Mouse (Mus musculus): ENCODE measurements around the gene Rpl38.

Rpl38 gene

DNA sequence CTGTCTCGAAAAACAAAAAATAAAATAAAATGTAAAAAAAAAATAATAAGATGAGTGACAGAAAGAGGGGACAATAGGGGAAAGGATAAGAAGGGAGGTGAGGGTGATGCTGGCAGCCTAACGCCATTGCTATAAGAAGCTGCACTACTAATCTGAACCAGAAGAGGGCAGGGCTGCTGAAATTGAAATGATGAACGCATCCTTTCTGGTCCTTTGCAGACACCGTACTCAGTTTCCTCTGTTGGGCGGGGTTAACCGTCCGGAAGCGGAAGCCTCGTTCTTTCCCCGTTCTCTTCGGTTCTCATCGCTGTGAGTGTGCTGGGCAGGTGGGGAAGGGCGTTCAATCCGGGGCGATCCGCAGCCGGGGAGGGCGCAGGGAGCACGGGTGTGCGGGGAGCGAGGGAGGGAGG, at the start of gene Rpl38:
Rpl38 (plus strand) TSS at position 224 of the 410 bp plus-strand sequence.
- DNase-seq = peak; percentile 92

DNA sequence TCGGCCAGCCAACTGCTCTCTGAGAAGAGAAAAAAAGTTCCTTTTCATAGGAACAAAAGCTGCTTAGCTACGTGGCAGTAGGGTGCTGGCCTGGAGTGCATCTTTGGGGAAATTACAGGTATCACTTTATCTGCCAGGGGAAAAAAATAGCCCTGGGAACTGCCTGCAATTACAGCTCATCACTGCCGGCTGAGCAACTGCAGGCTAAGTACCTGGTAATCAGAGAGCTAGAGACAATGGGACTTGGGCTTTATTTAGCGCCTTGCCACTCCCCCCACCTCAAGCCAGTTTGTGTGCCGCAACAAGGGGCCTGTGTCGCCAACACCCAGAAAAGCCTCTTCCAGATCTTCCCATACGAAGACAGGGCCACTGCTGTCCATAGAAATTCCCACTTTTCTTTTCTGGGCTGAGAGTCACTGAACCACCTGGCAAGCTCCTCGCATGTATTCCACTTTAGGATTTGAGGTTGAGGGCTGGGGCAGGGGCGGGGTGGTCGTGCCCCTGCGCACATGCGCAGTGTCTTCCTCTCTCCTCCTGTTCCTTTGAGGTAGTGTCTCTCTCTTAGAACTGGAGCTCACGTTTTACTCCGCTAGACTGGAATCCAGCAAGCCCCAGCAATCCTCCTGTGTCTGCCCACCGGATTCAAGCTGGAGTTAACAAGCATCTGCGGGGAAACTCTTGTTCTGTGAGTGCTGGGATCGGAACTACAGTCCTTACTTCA, 49.5 kb upstream of the Rpl38 start:
- DNase-seq = no peak

DNA sequence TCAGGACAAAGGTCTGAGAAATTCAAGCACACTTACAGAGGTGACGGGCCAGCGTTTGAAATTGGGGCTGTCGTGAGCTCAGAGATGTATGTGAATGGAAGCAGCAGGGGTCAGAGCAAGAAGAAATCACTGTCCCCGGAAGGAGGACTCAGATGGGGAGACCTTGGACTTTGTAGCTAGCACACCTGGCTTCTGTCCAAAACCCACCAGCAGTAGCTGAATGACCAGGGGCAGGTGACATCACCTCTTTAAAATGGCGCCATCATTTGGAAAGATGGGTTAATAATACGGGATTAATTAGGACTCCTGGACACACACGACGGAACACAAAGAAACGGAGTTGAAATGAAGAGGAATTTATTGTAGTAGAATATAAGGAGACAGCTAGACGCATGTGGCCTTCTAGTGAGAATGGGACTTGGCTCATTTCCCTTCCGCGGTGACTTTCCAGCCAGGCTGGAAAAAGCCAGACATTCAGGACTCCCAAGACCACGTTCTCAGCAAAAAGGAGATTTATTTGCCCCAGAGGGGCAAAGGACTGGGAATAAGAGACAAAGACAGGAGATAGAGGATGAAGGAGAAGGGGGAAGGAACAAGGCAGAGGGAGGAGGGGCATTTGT, 42.1 kb upstream of the Rpl38 start:
- DNase-seq = no peak

DNA sequence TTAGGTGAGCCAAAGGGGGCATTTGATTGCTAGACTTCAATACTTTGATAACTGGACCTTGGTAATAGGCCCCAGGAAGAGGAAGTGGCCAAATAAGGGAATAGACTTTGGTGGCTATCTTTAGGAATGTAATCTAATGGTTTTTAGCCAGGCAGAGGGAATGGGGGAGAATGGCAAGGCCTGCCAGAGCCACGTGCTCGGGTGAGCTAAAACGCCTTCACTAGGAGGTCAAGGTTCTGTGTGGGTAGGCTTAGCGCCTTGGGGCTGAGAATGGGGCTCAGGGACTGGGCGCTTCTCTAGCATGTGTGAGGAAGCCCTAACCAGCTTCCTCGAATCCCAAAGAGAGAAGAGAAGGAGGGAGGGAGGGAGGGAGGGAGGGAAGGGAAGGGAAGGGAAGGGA, 41.3 kb upstream of the Rpl38 start:
- DNase-seq = no peak

DNA sequence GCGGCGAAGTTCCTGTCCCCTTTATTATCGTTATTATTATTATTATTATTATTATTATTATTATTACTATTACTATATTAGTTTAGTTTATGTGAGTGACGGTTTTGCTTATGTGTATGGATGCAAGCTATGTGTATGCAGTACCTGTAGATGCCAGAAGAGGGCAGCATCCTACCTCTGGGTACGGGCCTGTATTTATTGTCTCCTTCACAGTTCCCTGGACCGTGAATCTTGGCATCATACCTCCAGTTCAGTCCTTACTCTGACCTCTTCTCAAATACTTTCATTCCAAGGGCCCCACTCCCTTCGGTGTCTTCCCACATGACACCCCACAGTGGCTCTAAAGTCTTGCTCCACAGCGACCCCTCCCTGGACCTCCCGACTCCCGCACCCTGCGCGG, 40.3 kb upstream of the Rpl38 start:
- no peak for DNase-seq

DNA sequence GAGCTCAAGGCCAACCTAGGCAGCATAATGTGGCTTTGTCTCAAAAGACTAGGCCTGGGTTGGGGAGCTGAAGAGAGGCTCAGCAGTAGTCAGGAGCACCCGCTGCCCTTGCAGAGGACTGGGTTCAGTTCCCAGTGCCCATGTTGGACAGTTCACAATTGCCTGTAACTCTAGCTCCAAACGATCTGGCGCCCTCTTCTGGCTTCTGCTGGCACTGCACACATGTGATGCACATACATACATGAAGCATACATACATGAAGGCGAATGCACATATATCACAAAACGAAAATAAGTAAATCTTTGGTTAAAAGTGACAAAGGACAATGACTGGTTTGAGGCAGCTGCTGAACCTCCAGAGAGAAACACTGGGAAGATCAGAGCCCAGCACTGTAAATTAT, 38.3 kb upstream of the Rpl38 start:
- no peak for DNase-seq

GRCm38 (mm10) chr11:114632266-114632665, 36.1 kb upstream of the Rpl38 start:
- DNase-seq = no peak

GRCm38 (mm10) chr11:114636292-114636691, 32.0 kb upstream of the Rpl38 start:
- peak; percentile 75 for DNase-seq

GRCm38 (mm10) chr11:114636727-114637505, 31.4 kb upstream of the Rpl38 start:
- DNase-seq = peak; percentile 33

- DNase-seq = no peak
Observed at GRCm38 (mm10) chr11:114638647-114639290, 29.6 kb upstream of the Rpl38 start.

DNA sequence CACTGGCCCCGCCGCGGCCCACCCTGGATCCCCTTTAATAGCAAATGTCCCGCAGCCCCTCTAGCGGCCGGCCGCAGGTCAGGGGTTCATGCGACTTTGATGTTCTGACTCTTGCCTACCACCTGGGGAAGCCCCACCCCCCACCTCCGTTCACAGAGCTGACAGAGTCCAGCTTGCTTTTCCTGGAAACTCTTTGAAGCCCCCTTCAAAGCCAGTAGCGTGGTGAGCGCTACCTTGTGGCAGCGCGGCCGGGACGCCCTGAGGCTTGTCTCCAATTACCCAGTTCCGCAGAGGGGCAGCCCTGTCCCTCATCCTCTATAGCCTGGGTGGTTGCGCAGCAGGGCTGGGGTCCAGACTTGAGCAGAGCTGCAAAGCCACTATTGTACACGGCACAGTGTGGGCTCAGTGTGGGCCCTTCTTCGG, 28.6 kb upstream of the Rpl38 start:
- no peak for DNase-seq

GRCm38 (mm10) chr11:114640658-114641057, 27.7 kb upstream of the Rpl38 start:
- DNase-seq = no peak

GRCm38 (mm10) chr11:114641136-114641535, 27.2 kb upstream of the Rpl38 start:
- no peak for DNase-seq

GRCm38 (mm10) chr11:114642184-114642583, 26.1 kb upstream of the Rpl38 start:
- no peak for DNase-seq

DNA sequence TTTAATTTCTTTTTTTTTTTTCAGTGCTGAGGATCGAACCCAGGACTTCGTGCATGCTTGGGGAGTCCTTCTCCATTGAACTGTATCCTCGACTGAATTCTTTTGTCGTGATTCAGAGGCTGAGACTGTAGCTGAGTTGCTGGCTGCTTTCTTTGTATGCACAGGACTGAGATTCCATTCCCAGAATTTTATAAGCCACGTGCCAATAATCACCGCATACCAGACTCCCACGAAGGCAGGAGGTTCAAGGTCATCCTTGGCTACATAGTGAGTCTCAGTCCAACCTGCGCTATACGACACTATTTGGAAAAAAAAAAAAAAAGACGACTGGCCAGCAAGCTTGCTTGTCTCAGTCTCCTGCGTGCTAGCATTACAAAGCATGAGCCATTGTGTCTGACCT, 25.4 kb upstream of the Rpl38 start:
- no peak for DNase-seq

DNA sequence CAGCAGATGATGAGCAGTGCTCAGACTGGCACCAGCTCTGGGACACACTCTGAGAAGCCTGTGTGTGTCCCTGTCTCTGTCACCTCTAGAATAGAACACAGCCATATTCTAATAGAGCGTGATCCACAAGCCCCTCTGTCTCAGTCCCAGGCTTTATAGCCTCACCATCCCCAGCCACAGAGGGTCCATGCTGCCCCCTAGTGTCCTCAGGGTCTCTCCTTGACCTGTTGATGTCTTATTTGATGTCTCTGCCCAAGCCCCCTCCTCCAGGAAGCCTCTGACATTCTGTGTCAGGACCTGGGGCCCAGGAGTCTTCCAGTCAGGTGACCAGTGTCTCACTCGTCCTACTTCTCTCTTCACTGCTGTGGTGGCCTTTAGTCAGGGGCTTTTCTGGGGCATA, 24.2 kb upstream of the Rpl38 start:
- no peak for DNase-seq

DNA sequence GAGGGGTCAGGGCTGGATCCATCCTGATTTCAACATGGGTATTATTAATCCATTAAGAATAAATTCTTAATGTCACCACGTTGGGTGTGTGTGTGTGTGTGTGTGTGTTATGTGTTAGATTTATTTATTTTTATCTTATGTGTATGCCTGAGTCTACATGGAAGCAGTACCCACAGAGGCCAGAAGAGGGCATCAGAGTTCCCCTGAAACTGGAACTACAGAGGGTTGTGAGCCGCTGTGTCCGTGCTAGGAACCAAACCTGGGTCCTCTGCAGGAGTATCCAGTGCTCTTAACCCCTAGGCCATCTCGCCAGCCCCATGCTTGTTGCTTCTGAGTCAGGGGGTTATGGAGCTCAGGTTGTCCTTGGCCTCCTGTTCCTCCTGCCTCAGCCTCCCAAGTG, 18.8 kb upstream of the Rpl38 start:
- DNase-seq = no peak

- no peak for DNase-seq
Observed at GRCm38 (mm10) chr11:114652531-114652930, 15.8 kb upstream of the Rpl38 start.

DNA sequence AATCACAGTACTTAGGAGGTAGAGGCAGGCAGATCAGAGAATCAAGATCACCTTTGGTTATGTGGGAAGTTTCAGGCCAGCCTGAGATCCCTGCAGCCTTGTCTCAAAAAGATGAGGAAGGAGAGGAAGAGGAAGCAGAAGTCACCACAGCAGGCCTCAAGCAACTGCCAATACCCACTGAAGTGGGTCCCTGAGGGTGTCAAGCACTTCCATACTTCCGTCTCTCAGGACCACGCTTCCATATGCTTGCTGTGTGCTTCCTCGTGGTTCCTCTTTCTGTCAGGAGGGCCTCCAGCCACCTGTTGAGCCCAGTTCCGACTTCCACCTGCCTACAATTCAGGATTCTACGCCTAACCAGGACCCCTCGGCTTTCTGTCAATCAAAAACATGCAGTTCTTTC, 14.7 kb upstream of the Rpl38 start:
- DNase-seq = no peak

DNA sequence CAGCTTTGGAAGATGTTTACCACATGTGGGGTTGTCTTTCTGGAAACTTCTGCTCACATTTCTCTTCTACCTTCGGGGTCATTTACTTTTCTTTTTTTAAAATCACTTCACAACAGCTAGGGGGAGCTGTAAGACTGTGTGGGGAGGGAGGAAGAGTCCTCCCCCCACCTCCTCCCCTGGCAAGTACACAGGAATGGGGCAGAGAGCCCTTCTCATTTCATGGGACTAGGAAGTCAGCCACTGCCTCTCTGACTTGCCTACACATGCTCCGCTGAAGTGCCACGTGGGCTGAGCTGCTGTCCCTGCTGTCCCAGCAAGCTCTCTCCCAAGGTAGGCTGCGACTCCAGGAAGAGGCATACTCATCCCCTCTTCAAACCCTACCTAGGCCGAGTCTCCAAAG, 13.8 kb upstream of the Rpl38 start:
- DNase-seq = no peak

GRCm38 (mm10) chr11:114655350-114656008, 12.8 kb upstream of the Rpl38 start:
- no peak for DNase-seq

DNA sequence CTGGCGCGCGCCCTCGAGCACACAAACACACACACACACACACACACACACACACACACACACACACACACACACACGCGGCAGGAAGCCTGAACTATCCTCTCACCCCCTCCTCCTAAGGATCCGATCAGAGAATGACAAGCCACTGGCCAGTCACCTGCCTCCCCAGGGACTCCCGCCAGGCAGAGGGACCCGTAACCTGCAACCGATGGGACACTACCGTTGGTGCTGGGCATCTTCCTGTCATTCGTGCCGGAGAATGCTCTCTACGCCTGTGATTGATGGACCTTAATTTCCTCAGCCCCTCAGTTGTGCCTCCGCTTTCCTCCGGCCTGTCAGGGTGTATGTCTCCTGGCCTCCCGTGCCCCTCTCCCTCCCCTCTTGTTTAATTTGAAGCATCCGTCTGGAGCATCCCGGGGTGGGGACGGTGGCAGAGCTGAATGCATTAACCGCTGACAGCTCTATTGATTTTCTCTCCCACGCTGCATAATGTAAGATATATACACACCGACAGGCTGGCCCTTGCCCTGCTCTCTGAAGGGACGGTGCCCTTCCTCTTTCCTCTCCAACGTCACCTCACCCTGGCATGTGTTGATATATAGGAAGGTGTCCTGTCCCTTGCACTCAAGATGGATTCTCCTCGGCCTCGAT, 11.2 kb upstream of the Rpl38 start:
- no peak for DNase-seq

All from cerebellum, adult 11-12 months (tissue).